Mouse (Mus musculus) 416B (cell line): ENCODE data around the gene Tshz2.
A peak's percentile ranks its signal among the peaks of the same experiment; 100 is the strongest.

ENCODE experiments used
- DNase-seq: peaks from one replicate; pipeline ENCODE4 v3.0.0; 2011; ENCODE audit warnings: low read depth

Tshz2 gene

DNA sequence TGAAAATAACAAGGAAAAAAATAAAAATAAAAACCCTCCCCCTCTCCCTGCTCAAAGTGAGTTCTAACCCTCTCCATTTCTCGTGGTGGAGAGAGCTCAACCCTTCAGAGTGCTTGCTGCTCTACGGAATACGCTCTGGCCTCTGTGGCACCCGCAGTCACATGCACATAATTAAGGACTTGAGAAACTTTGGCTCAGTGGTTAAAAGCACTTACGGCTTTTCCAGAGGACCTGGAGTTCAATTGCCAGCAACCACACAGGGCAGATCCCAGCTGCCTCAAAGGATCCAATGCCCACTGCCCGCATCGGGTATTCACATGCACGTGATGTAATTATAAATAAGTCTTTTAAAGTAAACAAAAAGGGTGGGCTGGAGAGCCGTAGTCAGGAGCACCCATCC lies 473.2 kb downstream of the Tshz2 start:
- no peak for DNase-seq

DNA sequence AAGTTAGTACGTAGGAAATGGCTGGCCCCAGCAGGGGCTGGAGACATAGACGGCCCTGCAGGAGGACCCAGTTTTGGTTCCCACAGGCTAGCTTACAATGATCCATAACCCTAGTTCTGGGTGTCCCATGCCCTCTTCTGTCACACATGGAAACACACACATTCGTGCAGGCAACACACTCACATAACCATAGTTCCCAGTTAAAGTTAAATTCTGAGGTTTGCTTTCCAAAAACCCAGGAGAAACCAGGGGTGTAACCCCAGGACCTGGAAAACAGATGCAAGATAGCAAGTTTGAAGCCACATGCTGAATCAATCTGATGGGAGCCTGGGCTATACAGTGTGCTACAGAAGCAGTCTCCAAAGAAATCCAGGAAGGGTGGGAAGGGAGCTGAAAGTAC lies 475.0 kb downstream of the Tshz2 start:
- DNase-seq = no peak

GRCm38 (mm10) chr2:170109528-170109927 lies 476.7 kb downstream of the Tshz2 start:
- no peak for DNase-seq

DNA sequence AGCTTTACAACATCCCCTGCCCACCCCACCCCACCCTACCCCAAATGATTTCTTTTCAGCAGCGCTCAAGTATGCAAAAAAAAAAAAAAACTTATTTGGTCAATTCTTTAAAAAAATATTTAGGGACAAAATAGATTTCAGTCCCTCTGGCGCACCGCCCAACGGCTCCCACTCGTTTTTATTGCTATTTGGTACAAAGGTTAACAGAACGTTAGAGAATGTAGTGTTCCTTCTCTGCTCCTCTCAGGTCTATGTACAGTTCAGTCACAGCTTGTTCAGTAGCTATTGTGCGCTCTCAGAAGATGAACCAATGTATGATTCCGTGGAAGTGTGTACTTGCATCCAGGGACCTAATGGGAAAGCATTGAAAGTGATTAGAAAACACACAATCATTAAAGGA lies 477.5 kb downstream of the Tshz2 start:
- no peak for DNase-seq

GRCm38 (mm10) chr2:170116704-170117281 lies 484.0 kb downstream of the Tshz2 start:
- DNase-seq = peak; percentile 76

GRCm38 (mm10) chr2:170120139-170121027 lies 487.6 kb downstream of the Tshz2 start:
- DNase-seq = peak; percentile 33
